Mouse (Mus musculus) stomach, postnatal 0 days (tissue): ENCODE measurements around the gene Lcn2.

ENCODE experiments used
- CTCF ChIP-seq: IDR thresholded peaks from 2 replicates; pipeline ENCODE4 v1.5.1; 2016; ENCODE audit warnings: antibody characterized with exemption, low read depth, mild to moderate bottlenecking, moderate library complexity
- EP300 ChIP-seq: optimal IDR thresholded peaks from 2 replicates; pipeline ENCODE3; 2016; ENCODE audit warnings: antibody characterized with exemption

DNA sequence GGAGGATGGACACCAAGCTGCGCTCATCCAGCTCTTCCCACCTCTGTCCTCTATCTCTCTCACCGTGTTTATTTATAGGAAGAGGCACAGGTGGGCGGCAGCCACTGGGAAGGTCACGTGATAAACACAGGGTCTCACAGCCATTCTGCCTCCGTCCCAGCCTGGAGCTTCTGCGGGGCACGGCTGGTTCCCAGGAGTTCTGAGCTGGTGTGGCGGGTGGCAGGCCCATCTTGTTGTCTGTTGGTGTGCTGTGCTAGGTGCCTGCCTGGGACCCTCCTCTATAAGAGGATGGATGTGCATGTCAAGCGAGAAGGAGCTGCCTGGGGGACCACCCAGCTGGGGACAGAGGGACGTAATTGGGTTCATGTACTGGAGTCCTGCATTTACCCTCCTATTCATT lies 29.7 kb downstream of the Lcn2 start:
- no peak for TF ChIP-seq CTCF
- TF ChIP-seq EP300: no peak
